Mouse (Mus musculus): ENCODE results near the gene 1700056E22Rik. TPM values are rescaled to one million over a fixed set of nuclear protein-coding genes. Genes with fewer than 3 reads are reported as not detected.

Gene 1700056E22Rik
- total and polyA plus RNA-seq, 3 experiments, result not detected

DNA sequence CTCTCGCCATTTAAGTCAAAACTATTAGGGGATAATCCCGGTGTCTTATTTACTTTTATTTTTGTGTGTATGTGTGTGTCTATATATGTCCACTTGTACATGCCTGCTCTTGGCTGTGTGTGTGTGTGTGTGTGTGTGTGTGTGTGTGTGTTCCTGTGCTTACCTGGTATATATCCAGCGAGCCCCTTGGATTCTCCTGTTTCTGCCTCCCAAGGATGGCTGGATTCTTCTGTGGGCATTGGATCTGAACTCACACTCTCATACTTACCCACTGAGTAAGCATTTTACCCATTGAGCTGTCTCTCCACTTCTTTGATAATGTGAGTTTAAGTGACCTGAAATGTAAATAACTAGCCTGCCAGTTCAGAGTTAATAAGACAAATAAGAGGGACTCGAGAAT, 19.6 kb upstream of the 1700056E22Rik start:
- DNase-seq (ENCODE audit: low spot score) (no peak), ATAC-seq (ENCODE audit: extremely low read depth, insufficient number of reproducible peaks, low FRiP score, poor library complexity, severe bottlenecking) (no peak)
- TF ChIP-seq GATA1 (IDR thresholded peaks at IDR 0.05; ENCODE audit: borderline replicate concordance, low read length) (no peak), TAL1 (conservative IDR thresholded peaks at IDR 0.05; ENCODE audit: low read depth, low read length) (no peak), CTCF (IDR thresholded peaks at IDR 0.05; ENCODE audit: low read depth, low read length) (no peak), GATA2 (IDR thresholded peaks at IDR 0.05; ENCODE audit: borderline replicate concordance, low read depth, low read length) (no peak), POLR2AphosphoS5 (IDR thresholded peaks at IDR 0.05; ENCODE audit: insufficient replicate concordance, low read depth, low read length) (no peak)
- peaks cover 57% of the 10 kb centered on the region for H3K9me3 ChIP-seq (replicated peaks)
- H3K27me3 ChIP-seq (ENCODE audit: insufficient read depth, low read length), result no peaks in the 10 kb centered on the region
- no peaks in the 10 kb centered on the region for H3K4me1 ChIP-seq (ENCODE audit: insufficient read depth, low read depth, low read length)
- H3K4me3 ChIP-seq (ENCODE audit: low read depth, low read length), result no peak overlapping the region
- no peaks in the 10 kb centered on the region for H3K36me3 ChIP-seq (replicated peaks)

DNA sequence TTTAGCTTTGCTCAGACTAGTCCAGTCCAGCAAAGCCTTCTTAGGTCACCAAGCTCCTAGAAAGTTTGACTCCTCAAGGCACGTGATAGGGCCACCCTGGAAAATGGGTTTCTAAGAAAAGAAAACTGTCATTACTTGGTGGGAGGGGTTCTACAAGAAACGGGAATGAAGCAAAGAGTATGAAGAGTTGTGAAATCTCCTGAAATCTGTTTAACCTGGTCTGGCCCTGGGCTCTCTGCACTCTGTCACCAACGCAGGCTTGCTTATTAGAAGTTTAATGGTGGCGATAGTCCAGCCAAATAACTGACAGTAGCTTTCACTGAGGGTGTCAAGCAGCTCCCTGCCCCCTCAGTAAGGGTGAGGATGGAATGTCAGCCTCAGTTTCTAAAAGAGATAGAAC, 19.0 kb upstream of the 1700056E22Rik start:
- no peak for ATAC-seq (ENCODE audit: extremely low read depth, insufficient number of reproducible peaks, low FRiP score, poor library complexity, severe bottlenecking)
- TF ChIP-seq GATA2 (IDR thresholded peaks at IDR 0.05; ENCODE audit: borderline replicate concordance, low read depth, low read length), result no peak
- no peak for TF ChIP-seq GATA1 (IDR thresholded peaks at IDR 0.05; ENCODE audit: borderline replicate concordance, low read length)
- TF ChIP-seq POLR2AphosphoS5 (IDR thresholded peaks at IDR 0.05; ENCODE audit: insufficient replicate concordance, low read depth, low read length), result no peak
- no peak for TF ChIP-seq CTCF (IDR thresholded peaks at IDR 0.05; ENCODE audit: low read depth, low read length)
- TF ChIP-seq TAL1 (conservative IDR thresholded peaks at IDR 0.05; ENCODE audit: low read depth, low read length), result no peak
- H3K36me3 ChIP-seq (replicated peaks), result no peaks in the 10 kb centered on the region
- H3K27me3 ChIP-seq (ENCODE audit: insufficient read depth, low read length), result no peaks in the 10 kb centered on the region
- no peak overlapping the region for H3K4me3 ChIP-seq (ENCODE audit: low read depth, low read length)
- no peak for DNase-seq (ENCODE audit: low spot score)
- H3K4me1 ChIP-seq (ENCODE audit: insufficient read depth, low read depth, low read length), result no peaks in the 10 kb centered on the region
- peaks cover 55% of the 10 kb centered on the region for H3K9me3 ChIP-seq (replicated peaks)

DNA sequence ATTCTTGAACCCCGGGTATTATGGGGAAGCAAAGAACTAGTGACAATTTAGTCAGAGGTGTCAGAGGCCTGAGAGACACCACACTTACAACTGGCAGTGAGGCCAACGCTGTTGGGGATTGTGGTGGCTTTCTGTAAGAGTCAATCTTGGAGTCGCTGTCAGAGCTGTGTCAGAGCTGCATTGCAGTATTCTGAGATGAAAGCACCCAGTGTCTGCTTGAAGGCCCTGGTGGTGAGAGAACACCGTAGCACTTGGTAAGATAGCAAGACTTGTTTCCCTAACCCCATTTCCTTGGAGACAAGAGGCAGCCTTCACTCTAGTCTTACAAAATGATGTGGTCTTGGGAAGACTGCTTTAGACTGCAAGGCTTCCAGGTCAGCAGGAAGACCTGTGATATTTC, 18.2 kb upstream of the 1700056E22Rik start:
- peaks cover 55% of the 10 kb centered on the region for H3K9me3 ChIP-seq (replicated peaks)
- DNase-seq (ENCODE audit: low spot score) (no peak), ATAC-seq (ENCODE audit: extremely low read depth, insufficient number of reproducible peaks, low FRiP score, poor library complexity, severe bottlenecking) (no peak)
- TF ChIP-seq GATA1 (IDR thresholded peaks at IDR 0.05; ENCODE audit: borderline replicate concordance, low read length) (no peak), POLR2AphosphoS5 (IDR thresholded peaks at IDR 0.05; ENCODE audit: insufficient replicate concordance, low read depth, low read length) (no peak), TAL1 (conservative IDR thresholded peaks at IDR 0.05; ENCODE audit: low read depth, low read length) (no peak), GATA2 (IDR thresholded peaks at IDR 0.05; ENCODE audit: borderline replicate concordance, low read depth, low read length) (no peak)
- H3K4me1 ChIP-seq (ENCODE audit: insufficient read depth, low read depth, low read length), result no peaks in the 10 kb centered on the region
- H3K4me3 ChIP-seq (ENCODE audit: low read depth, low read length), result no peak overlapping the region
- no peaks in the 10 kb centered on the region for H3K36me3 ChIP-seq (replicated peaks)
- no peaks in the 10 kb centered on the region for H3K27me3 ChIP-seq (ENCODE audit: insufficient read depth, low read length)

DNA sequence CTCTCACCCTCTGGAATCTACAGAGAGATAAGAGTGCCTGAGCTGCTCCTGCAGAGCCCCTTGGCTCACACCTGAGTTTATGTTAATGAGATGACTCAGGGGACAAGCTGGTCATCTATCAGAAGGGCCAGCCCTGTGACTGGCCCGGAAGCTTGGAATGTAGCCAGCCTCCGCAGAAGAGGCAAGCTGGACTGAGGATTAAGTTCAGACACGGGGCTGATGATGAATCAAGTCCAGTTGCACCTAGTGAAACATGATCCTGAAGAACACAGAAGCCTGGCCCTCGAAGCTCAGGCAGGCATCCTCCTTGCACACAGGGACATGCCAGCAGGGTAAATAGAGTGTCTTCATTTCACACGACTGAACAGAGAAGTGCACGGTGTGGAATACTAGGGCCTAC, 17.7 kb upstream of the 1700056E22Rik start:
- H3K4me1 ChIP-seq (ENCODE audit: insufficient read depth, low read depth, low read length), result no peaks in the 10 kb centered on the region
- DNase-seq (ENCODE audit: low spot score), result no peak
- peaks cover 55% of the 10 kb centered on the region for H3K9me3 ChIP-seq (replicated peaks)
- no peaks in the 10 kb centered on the region for H3K36me3 ChIP-seq (replicated peaks)
- H3K4me3 ChIP-seq (ENCODE audit: low read depth, low read length), result no peak overlapping the region
- ATAC-seq (ENCODE audit: extremely low read depth, insufficient number of reproducible peaks, low FRiP score, poor library complexity, severe bottlenecking), result no peak
- TF ChIP-seq GATA2 (IDR thresholded peaks at IDR 0.05; ENCODE audit: borderline replicate concordance, low read depth, low read length) (no peak), TAL1 (conservative IDR thresholded peaks at IDR 0.05; ENCODE audit: low read depth, low read length) (no peak), GATA1 (IDR thresholded peaks at IDR 0.05; ENCODE audit: borderline replicate concordance, low read length) (no peak), CTCF (IDR thresholded peaks at IDR 0.05; ENCODE audit: low read depth, low read length) (no peak), POLR2AphosphoS5 (IDR thresholded peaks at IDR 0.05; ENCODE audit: insufficient replicate concordance, low read depth, low read length) (no peak)
- H3K27me3 ChIP-seq (ENCODE audit: insufficient read depth, low read length), result no peaks in the 10 kb centered on the region

DNA sequence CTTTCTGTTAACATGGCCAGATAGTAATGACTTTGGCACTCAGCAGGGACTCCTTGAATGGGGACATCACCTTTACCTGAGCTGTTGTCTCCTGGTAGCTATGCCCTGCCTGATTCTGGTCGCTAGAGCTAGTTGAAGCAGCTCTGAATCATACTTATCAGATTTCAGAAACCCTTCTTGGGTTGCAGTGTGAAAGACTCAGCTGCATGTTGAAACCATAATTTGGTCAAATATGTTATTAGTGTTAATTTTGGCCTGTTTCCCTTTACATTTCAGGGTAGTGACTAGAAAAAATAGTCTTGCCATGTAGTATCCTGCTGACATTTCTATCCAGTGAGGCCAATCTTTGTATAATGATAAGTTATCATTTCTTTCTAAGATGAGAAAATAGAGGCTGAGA, 17.2 kb upstream of the 1700056E22Rik start:
- Histone ChIP-seq H3K4me3 (ENCODE audit: low read depth, low read length) (no peak overlapping the region), H3K4me1 (ENCODE audit: insufficient read depth, low read depth, low read length) (no peaks in the 10 kb centered on the region), H3K36me3 (replicated peaks) (no peaks in the 10 kb centered on the region), H3K9me3 (replicated peaks) (peaks cover 59% of the 10 kb centered on the region), H3K27me3 (ENCODE audit: insufficient read depth, low read length) (no peaks in the 10 kb centered on the region)
- TF ChIP-seq GATA1 (IDR thresholded peaks at IDR 0.05; ENCODE audit: borderline replicate concordance, low read length), result no peak
- no peak for TF ChIP-seq POLR2AphosphoS5 (IDR thresholded peaks at IDR 0.05; ENCODE audit: insufficient replicate concordance, low read depth, low read length)
- TF ChIP-seq CTCF (IDR thresholded peaks at IDR 0.05; ENCODE audit: low read depth, low read length), result no peak
- no peak for TF ChIP-seq GATA2 (IDR thresholded peaks at IDR 0.05; ENCODE audit: borderline replicate concordance, low read depth, low read length)
- TF ChIP-seq TAL1 (conservative IDR thresholded peaks at IDR 0.05; ENCODE audit: low read depth, low read length), result no peak
- no peak for DNase-seq (ENCODE audit: low spot score)
- no peak for ATAC-seq (ENCODE audit: extremely low read depth, insufficient number of reproducible peaks, low FRiP score, poor library complexity, severe bottlenecking)

DNA sequence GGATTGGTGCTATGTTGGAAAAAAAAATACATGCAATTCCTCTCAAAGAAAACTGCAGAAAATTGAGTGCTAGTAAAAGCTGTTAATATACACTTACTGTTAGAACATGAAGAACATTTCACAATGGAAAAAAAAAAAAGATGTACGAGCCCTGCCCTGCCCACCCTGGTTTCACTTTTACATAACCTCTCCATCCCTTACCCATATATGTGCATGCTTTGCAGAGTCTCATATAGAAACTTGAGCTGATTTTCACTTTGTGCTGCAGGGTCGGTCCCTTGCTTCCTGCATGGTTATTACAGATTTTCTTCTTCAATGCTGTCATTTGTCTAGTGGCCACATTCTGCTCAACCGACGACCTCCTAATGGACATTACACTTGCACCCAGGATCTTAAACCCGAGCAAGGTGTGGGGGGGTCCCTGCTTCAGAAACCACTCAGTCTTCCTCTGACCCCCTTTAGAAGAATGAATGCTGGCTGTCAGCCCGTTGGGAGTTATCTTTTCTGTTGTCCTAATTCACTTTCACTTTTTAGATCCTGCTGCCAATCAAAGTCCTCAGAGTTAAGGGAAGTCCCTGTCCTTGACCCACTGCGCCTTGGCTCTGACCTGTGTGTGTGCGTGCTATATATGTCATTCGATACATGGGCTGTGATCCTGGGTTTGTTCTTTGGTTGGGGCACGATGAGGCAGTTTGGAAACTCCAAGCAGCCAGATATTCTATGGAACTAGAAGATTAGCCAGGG, 14.7 kb upstream of the 1700056E22Rik start:
- no peak for TF ChIP-seq POLR2AphosphoS5 (IDR thresholded peaks at IDR 0.05; ENCODE audit: insufficient replicate concordance, low read depth, low read length)
- no peak for TF ChIP-seq GATA2 (IDR thresholded peaks at IDR 0.05; ENCODE audit: borderline replicate concordance, low read depth, low read length)
- no peak for TF ChIP-seq TAL1 (conservative IDR thresholded peaks at IDR 0.05; ENCODE audit: low read depth, low read length)
- TF ChIP-seq GATA1 (IDR thresholded peaks at IDR 0.05; ENCODE audit: borderline replicate concordance, low read length), result no peak
- no peak for TF ChIP-seq CTCF (IDR thresholded peaks at IDR 0.05; ENCODE audit: low read depth, low read length)
- Histone ChIP-seq H3K27me3 (ENCODE audit: insufficient read depth, low read length) (no peaks in the 10 kb centered on the region), H3K36me3 (replicated peaks) (no peaks in the 10 kb centered on the region), H3K4me3 (ENCODE audit: low read depth, low read length) (no peak overlapping the region), H3K9me3 (replicated peaks) (peaks cover 66% of the 10 kb centered on the region), H3K4me1 (ENCODE audit: insufficient read depth, low read depth, low read length) (no peaks in the 10 kb centered on the region)
- no peak for ATAC-seq (ENCODE audit: extremely low read depth, insufficient number of reproducible peaks, low FRiP score, poor library complexity, severe bottlenecking)
- DNase-seq (ENCODE audit: low spot score), result no peak
